Mouse (Mus musculus) MEL (cell line): ENCODE data around the gene Rpl13a. TPM values are rescaled to one million over a fixed set of nuclear protein-coding genes. Genes with fewer than 3 reads are reported as not detected.
A peak's percentile ranks its signal among the peaks of the same experiment; 100 is the strongest.

Source experiments
- DNase-seq: peaks from one replicate; pipeline ENCODE4 v3.0.0; 2011; ENCODE audit warnings: low read depth, low spot score
- H3K27ac ChIP-seq: 2 replicates; pipeline ENCODE4 v1.5.1; 2012; ENCODE audit warnings: low read depth, mild to moderate bottlenecking, control low read depth, low read length, moderate library complexity; ENCODE audit not compliant: control insufficient read depth
- H3K27me3 ChIP-seq, 2 experiments: fragments of 150-350 bp in 1 of 2; sonication (generic) in 1 of 2; 2 replicates each; pipeline ENCODE4 v1.6.1; 2012; ENCODE audit warnings: low read length in 2 of 2, mild to moderate bottlenecking in 2 of 2, improper control_type of control experiment in 1 of 2, moderate library complexity in 1 of 2; ENCODE audit not compliant: insufficient read depth in 2 of 2, control insufficient read depth in 1 of 2
- H3K36me3 ChIP-seq, 2 experiments: 2 replicates each; pipeline ENCODE4 v1.6.1; 2012 to 2014; ENCODE audit warnings: low read length in 2 of 2, improper control_type of control experiment in 1 of 2, inconsistent platforms in 1 of 2, mild to moderate bottlenecking in 1 of 2; ENCODE audit not compliant: insufficient read depth in 2 of 2, control insufficient read depth in 1 of 2
- H3K4me1 ChIP-seq, 2 experiments: fragments of 150-350 bp in 1 of 2; sonication (generic) in 1 of 2; 2 replicates each; pipeline ENCODE4 v1.6.1; 2012; ENCODE audit warnings: low read length in 2 of 2, improper control_type of control experiment in 1 of 2, mild to moderate bottlenecking in 1 of 2; ENCODE audit not compliant: insufficient read depth in 2 of 2, control insufficient read depth in 1 of 2
- H3K4me3 ChIP-seq, 2 experiments: fragments of 150-350 bp in 1 of 2; sonication (generic) in 1 of 2; 2 replicates each; pipeline ENCODE4 v1.5.1; 2012; ENCODE audit warnings: low read depth in 2 of 2, low read length in 2 of 2, mild to moderate bottlenecking in 2 of 2, moderate library complexity in 2 of 2, control low read depth in 1 of 2, improper control_type of control experiment in 1 of 2; ENCODE audit not compliant: control insufficient read depth in 1 of 2, insufficient read depth in 1 of 2
- H3K79me2 ChIP-seq: 2 replicates; pipeline ENCODE4 v1.6.1; 2012; ENCODE audit warnings: mild to moderate bottlenecking, low read length, moderate library complexity; ENCODE audit not compliant: control insufficient read depth, poor library complexity, insufficient read depth
- H3K9ac ChIP-seq: 2 replicates; pipeline ENCODE4 v1.6.1; 2012; ENCODE audit warnings: low read depth, mild to moderate bottlenecking, control low read depth, low read length, moderate library complexity; ENCODE audit not compliant: control insufficient read depth, poor library complexity, severe bottlenecking
- H3K9me3 ChIP-seq: fragments of 150-350 bp; sonication (generic); replicated peaks from 2 replicates; pipeline ENCODE4 v1.6.1; 2012; ENCODE audit warnings: mild to moderate bottlenecking, low read length, improper control_type of control experiment, moderate library complexity; ENCODE audit not compliant: insufficient read depth
- BHLHE40 ChIP-seq: IDR thresholded peaks from 2 replicates; pipeline ENCODE4 v1.6.1; 2012; ENCODE audit warnings: low read depth, mild to moderate bottlenecking, inconsistent platforms, low read length, improper control_type of control experiment, borderline replicate concordance
- ELF1 ChIP-seq: IDR thresholded peaks from 2 replicates; pipeline ENCODE4 v1.6.1; 2014; ENCODE audit warnings: low read depth, mild to moderate bottlenecking, inconsistent platforms, low read length, improper control_type of control experiment, moderate library complexity
- EP300 ChIP-seq, 2 experiments: IDR thresholded peaks; 2 replicates each; pipeline ENCODE4 v1.6.1; 2011; ENCODE audit warnings: improper control_type of control experiment in 2 of 2, low read length in 2 of 2, low read depth in 1 of 2, mild to moderate bottlenecking in 1 of 2
- ETS1 ChIP-seq: IDR thresholded peaks from 2 replicates; pipeline ENCODE4 v1.6.1; 2012; ENCODE audit warnings: low read depth, mild to moderate bottlenecking, inconsistent platforms, low read length, improper control_type of control experiment, moderate library complexity
- HCFC1 ChIP-seq: IDR thresholded peaks from 2 replicates; pipeline ENCODE4 v1.6.1; 2012; ENCODE audit warnings: low read depth, mild to moderate bottlenecking, inconsistent platforms, low read length, improper control_type of control experiment, moderate library complexity
- JUND ChIP-seq: IDR thresholded peaks from 2 replicates; pipeline ENCODE4 v1.6.1; 2011; ENCODE audit warnings: low read depth, mild to moderate bottlenecking, improper control_type of control experiment, low read length
- MAFK ChIP-seq: IDR thresholded peaks from 2 replicates; pipeline ENCODE4 v1.6.1; 2011; ENCODE audit warnings: low read depth, mild to moderate bottlenecking, low read length, improper control_type of control experiment, borderline replicate concordance
- MAZ ChIP-seq: IDR thresholded peaks from 2 replicates; pipeline ENCODE4 v1.6.1; 2012; ENCODE audit warnings: low read depth, mild to moderate bottlenecking, inconsistent platforms, low read length, improper control_type of control experiment
- MEF2A ChIP-seq: IDR thresholded peaks from 2 replicates; pipeline ENCODE4 v1.6.1; 2014; ENCODE audit warnings: low read depth, mild to moderate bottlenecking, inconsistent platforms, low read length, improper control_type of control experiment; ENCODE audit not compliant: poor library complexity, insufficient replicate concordance, severe bottlenecking; ENCODE audit errors: extremely low read depth
- MXI1 ChIP-seq: IDR thresholded peaks from 2 replicates; pipeline ENCODE4 v1.6.1; 2011; ENCODE audit warnings: mild to moderate bottlenecking, low read depth, low read length, improper control_type of control experiment
- MYB ChIP-seq: IDR thresholded peaks from 2 replicates; pipeline ENCODE4 v1.6.1; 2011; ENCODE audit warnings: mild to moderate bottlenecking, low read depth, low read length, improper control_type of control experiment
- NELFE ChIP-seq: IDR thresholded peaks from 2 replicates; pipeline ENCODE4 v1.6.1; 2011; ENCODE audit warnings: low read depth, low read length, improper control_type of control experiment
- POLR2A ChIP-seq, 2 experiments: IDR thresholded peaks; 2 replicates each; pipeline ENCODE4 v1.6.1; 2011 to 2012; ENCODE audit warnings: low read length in 2 of 2, mild to moderate bottlenecking in 2 of 2, control low read depth in 1 of 2, improper control_type of control experiment in 1 of 2, low read depth in 1 of 2, moderate library complexity in 1 of 2; ENCODE audit not compliant: control insufficient read depth in 1 of 2, insufficient read depth in 1 of 2, poor library complexity in 1 of 2
- POLR2AphosphoS2 ChIP-seq: IDR thresholded peaks from 2 replicates; pipeline ENCODE4 v1.6.1; 2011; ENCODE audit warnings: low read length, improper control_type of control experiment
- POLR2AphosphoS5 ChIP-seq: IDR thresholded peaks from 2 replicates; pipeline ENCODE4 v1.6.1; 2012; ENCODE audit warnings: low read depth, borderline replicate concordance, mild to moderate bottlenecking, inconsistent platforms, low read length, moderate library complexity, mixed read lengths
- SIN3A ChIP-seq: IDR thresholded peaks from 2 replicates; pipeline ENCODE4 v1.6.1; 2012; ENCODE audit warnings: low read length, improper control_type of control experiment, inconsistent platforms
- TBP ChIP-seq: IDR thresholded peaks from 2 replicates; pipeline ENCODE4 v1.8.0; 2011; ENCODE audit warnings: low read depth, low read length, improper control_type of control experiment
- TCF12 ChIP-seq: IDR thresholded peaks from 2 replicates; pipeline ENCODE4 v1.6.1; 2014; ENCODE audit warnings: low read depth, mild to moderate bottlenecking, inconsistent platforms, low read length, improper control_type of control experiment, moderate library complexity
- USF1 ChIP-seq: IDR thresholded peaks from 2 replicates; pipeline ENCODE4 v1.6.1; 2014; ENCODE audit warnings: low read depth, mild to moderate bottlenecking, inconsistent platforms, low read length, improper control_type of control experiment, moderate library complexity
- ZC3H11A ChIP-seq: IDR thresholded peaks from 2 replicates; pipeline ENCODE4 v1.6.1; 2012; ENCODE audit warnings: low read depth, mild to moderate bottlenecking, inconsistent platforms, low read length, improper control_type of control experiment
- ZMIZ1 ChIP-seq: IDR thresholded peaks from 2 replicates; pipeline ENCODE4 v1.6.1; 2012; ENCODE audit warnings: low read depth, mild to moderate bottlenecking, inconsistent platforms, low read length, improper control_type of control experiment, moderate library complexity
- polyA plus RNA-seq, 2 experiments: library from polyadenylated mRNA; stranded (reverse) in 1 of 2; unstranded in 1 of 2; fragments of >175 nt in 1 of 2; fragments of >200 nt in 1 of 2; gene quantifications; 2 replicates each; pipeline versions ENCODE4 v1.2.1 to v1.2.4; 2012; ENCODE audit warnings: low replicate concordance in 2 of 2, low read depth in 1 of 2; ENCODE audit not compliant: insufficient read length in 2 of 2, insufficient read depth in 1 of 2, missing spikeins in 1 of 2
- total RNA-seq: library from RNA; depleted of rRNA; stranded (reverse); fragments of 300-350 nt; gene quantifications from 2 replicates; pipeline ENCODE4 v1.2.3, GENCODE M21; 2012

The Rpl13a gene
- total and polyA plus RNA-seq, 3 experiments, result 2,091 to 3,727 (median 3,160) TPM

DNA sequence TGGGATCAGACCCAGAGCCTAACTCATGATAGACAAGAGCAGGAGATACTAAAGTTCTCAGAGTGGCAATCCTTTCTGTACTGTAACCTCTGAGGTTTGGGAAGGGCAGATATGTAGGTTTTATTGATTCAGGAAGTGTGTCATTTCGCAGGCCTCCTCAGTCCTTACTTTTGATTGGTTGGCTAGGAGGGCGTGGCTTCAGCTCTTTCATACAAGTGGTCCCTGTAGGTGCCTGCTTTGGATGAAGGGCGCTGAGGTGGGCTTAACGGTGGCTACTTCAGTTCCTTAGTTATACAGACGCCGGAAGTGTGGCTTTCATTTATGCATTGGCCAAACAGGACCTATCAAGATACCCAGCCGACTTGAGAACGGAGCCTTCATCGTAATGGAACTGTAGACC lies 27.0 kb upstream of the Rpl13a start:
- Histone ChIP-seq H3K4me1 (peaks cover 4 to 12% of the 10 kb centered on the region in 2 experiments; a peak in 3 of 4 replicates), H3K9ac (peak overlapping the region; percentile 49), H3K36me3 (peaks cover 0 to 7% of the 10 kb centered on the region in 2 experiments; a peak in 2 of 4 replicates), H3K79me2 (peaks cover 7% of the 10 kb centered on the region; the same call in 1 of the 2 replicates), H3K4me3 (peak overlapping the region; percentile 27 to 34), H3K27me3 (no peaks in the 10 kb centered on the region), H3K9me3 (no peaks in the 10 kb centered on the region), H3K27ac (peak overlapping the region; percentile 84)
- DNase-seq, result peak; percentile 94
- peak; percentile 46; the same call in 1 of the 2 replicates for TF ChIP-seq SIN3A
- peak; percentile 81; the same call in 1 of the 2 replicates for TF ChIP-seq ZMIZ1
- TF ChIP-seq POLR2AphosphoS2, result peak; percentile 85
- TF ChIP-seq ETS1, result no peak
- TF ChIP-seq NELFE, result peak; percentile 66
- no peak for TF ChIP-seq BHLHE40
- TF ChIP-seq MEF2A, result no peak
- no peak for TF ChIP-seq POLR2AphosphoS5
- no peak; the same call in 1 of the 2 replicates for TF ChIP-seq MXI1
- TF ChIP-seq MAZ, result no peak
- TF ChIP-seq EP300 (IDR thresholded peaks at IDR 0.05; ENCODE audit: low read depth in 1 of 2, low read length in 2 of 2), result no peak
- TF ChIP-seq JUND, result no peak
- 0 out of 2 replicates have a peak, but pooled peaks have one; percentile 30 for TF ChIP-seq USF1
- TF ChIP-seq TBP, result peak; percentile 93
- no peak for TF ChIP-seq MAFK
- TF ChIP-seq HCFC1, result peak; percentile 77
- TF ChIP-seq POLR2A (IDR thresholded peaks at IDR 0.05; ENCODE audit: control insufficient read depth in 1 of 2, insufficient read depth in 1 of 2, low read depth in 1 of 2, low read length in 2 of 2, poor library complexity in 1 of 2), result peak in 1 of 2 experiments; percentile 80; a peak in 2 of 4 replicates
- TF ChIP-seq MYB, result no peak
- TF ChIP-seq TCF12, result no peak
- no peak for TF ChIP-seq ZC3H11A
- TF ChIP-seq ELF1, result peak; percentile 48; the same call in 1 of the 2 replicates
